Mouse (Mus musculus) embryonic fibroblast, embryonic 13.5 days (primary cell): ENCODE results near the gene Hoxd8. TPM values are rescaled to one million over a fixed set of nuclear protein-coding genes. Genes with fewer than 3 reads are reported as not detected.
A peak's percentile ranks its signal among the peaks of the same experiment; 100 is the strongest.

ENCODE experiments used
- H3K27ac ChIP-seq: 2 replicates; pipeline ENCODE4 v1.5.1; 2012; ENCODE audit warnings: low read length, control low read depth, inconsistent platforms; ENCODE audit not compliant: insufficient read depth
- H3K4me1 ChIP-seq: 2 replicates; pipeline ENCODE4 v1.6.1; 2011; ENCODE audit warnings: low read length; ENCODE audit not compliant: control insufficient read depth, insufficient read depth
- H3K4me3 ChIP-seq: 2 replicates; pipeline ENCODE4 v1.5.1; 2011; ENCODE audit warnings: mild to moderate bottlenecking, control low read depth, low read length; ENCODE audit not compliant: insufficient read depth
- CTCF ChIP-seq: IDR thresholded peaks from 2 replicates; pipeline ENCODE4 v1.5.1; 2011; ENCODE audit warnings: mild to moderate bottlenecking, control low read depth, low read length, moderate library complexity, borderline replicate concordance; ENCODE audit not compliant: insufficient read depth
- POLR2A ChIP-seq: IDR thresholded peaks from 2 replicates; pipeline ENCODE4 v1.6.1; 2011; ENCODE audit warnings: low read depth, mild to moderate bottlenecking, control low read depth, low read length, moderate library complexity
- polyA plus RNA-seq: library from polyadenylated mRNA; stranded (reverse); fragments of >200 nt; gene quantifications from 2 replicates; pipeline ENCODE4 v1.2.4, GENCODE M21; 2011; ENCODE audit warnings: low read depth; ENCODE audit not compliant: missing spikeins, insufficient read length

Hoxd8 gene
- polyA plus RNA-seq, 1 experiment, result 16.5 TPM

- no peaks in the 10 kb centered on the region for H3K4me1 ChIP-seq
- no peak for TF ChIP-seq CTCF
- no peak for TF ChIP-seq POLR2A
- no peak overlapping the region for H3K27ac ChIP-seq
- H3K4me3 ChIP-seq, result no peak overlapping the region
Observed at GRCm38 (mm10) chr2:74733765-74734164, 29.4 kb downstream of the Hoxd8 start.

- Histone ChIP-seq H3K27ac (no peak overlapping the region), H3K4me3 (no peak overlapping the region), H3K4me1 (no peaks in the 10 kb centered on the region)
- TF ChIP-seq CTCF (no peak), POLR2A (no peak)
Observed at GRCm38 (mm10) chr2:74734451-74734850, 30.0 kb downstream of the Hoxd8 start.

- no peak overlapping the region for H3K27ac ChIP-seq
- no peaks in the 10 kb centered on the region for H3K4me1 ChIP-seq
- TF ChIP-seq CTCF, result no peak
- TF ChIP-seq POLR2A, result no peak
- H3K4me3 ChIP-seq, result no peak overlapping the region
Observed at GRCm38 (mm10) chr2:74734996-74735811, 30.8 kb downstream of the Hoxd8 start.

GRCm38 (mm10) chr2:74735851-74736687 is 31.7 kb downstream of the Hoxd8 start:
- H3K4me1 ChIP-seq, result no peaks in the 10 kb centered on the region
- no peak overlapping the region for H3K4me3 ChIP-seq
- no peak for TF ChIP-seq CTCF
- TF ChIP-seq POLR2A, result no peak
- no peak overlapping the region for H3K27ac ChIP-seq

GRCm38 (mm10) chr2:74736688-74737577 is 32.5 kb downstream of the Hoxd8 start:
- H3K4me1 ChIP-seq, result no peaks in the 10 kb centered on the region
- TF ChIP-seq CTCF (no peak), POLR2A (no peak)
- peak overlapping the region; percentile 13; the same call in 1 of the 2 replicates for H3K27ac ChIP-seq
- no peak overlapping the region for H3K4me3 ChIP-seq

- peak overlapping the region; percentile 13; the same call in 1 of the 2 replicates for H3K27ac ChIP-seq
- H3K4me3 ChIP-seq, result no peak overlapping the region
- no peaks in the 10 kb centered on the region for H3K4me1 ChIP-seq
- no peak for TF ChIP-seq POLR2A
- no peak for TF ChIP-seq CTCF
Observed at GRCm38 (mm10) chr2:74737578-74738070, 33.2 kb downstream of the Hoxd8 start.

- Histone ChIP-seq H3K4me1 (no peaks in the 10 kb centered on the region), H3K4me3 (no peak overlapping the region), H3K27ac (no peak overlapping the region)
- TF ChIP-seq POLR2A (no peak), CTCF (no peak)
Observed at GRCm38 (mm10) chr2:74738623-74739475, 34.4 kb downstream of the Hoxd8 start.

GRCm38 (mm10) chr2:74739476-74739800 is 35.0 kb downstream of the Hoxd8 start:
- H3K27ac ChIP-seq, result no peak overlapping the region
- no peaks in the 10 kb centered on the region for H3K4me1 ChIP-seq
- TF ChIP-seq POLR2A, result no peak
- no peak for TF ChIP-seq CTCF
- no peak overlapping the region for H3K4me3 ChIP-seq
